Mouse (Mus musculus): Measurements from ENCODE around the gene Bclaf1. TPM values are rescaled to one million over a fixed set of nuclear protein-coding genes. Genes with fewer than 3 reads are reported as not detected.

The Bclaf1 gene
- polyA plus RNA-seq, 1 experiment from 2014 or later = 156 TPM

GRCm38 (mm10) chr10:20380798-20381197 lies 68.5 kb downstream of the Bclaf1 start:
- H3K36me3 ChIP-seq = no peaks in the 10 kb centered on the region
- 85% methylated on average over 3 of the region's 3 CpGs for WGBS
- H3K4me1 ChIP-seq = no peaks in the 10 kb centered on the region
- no peaks in the 10 kb centered on the region for H3K9me3 ChIP-seq
- no peak overlapping the region for H3K27ac ChIP-seq
- ATAC-seq (ENCODE audit: insufficient number of reproducible peaks, insufficient read depth, low FRiP score, low TSS enrichment) = no peak
- H3K4me2 ChIP-seq (replicated peaks) = no peak overlapping the region
- no peak overlapping the region for H3K4me3 ChIP-seq
- H3K9ac ChIP-seq = no peak overlapping the region
- no peaks in the 10 kb centered on the region for H3K27me3 ChIP-seq

DNA sequence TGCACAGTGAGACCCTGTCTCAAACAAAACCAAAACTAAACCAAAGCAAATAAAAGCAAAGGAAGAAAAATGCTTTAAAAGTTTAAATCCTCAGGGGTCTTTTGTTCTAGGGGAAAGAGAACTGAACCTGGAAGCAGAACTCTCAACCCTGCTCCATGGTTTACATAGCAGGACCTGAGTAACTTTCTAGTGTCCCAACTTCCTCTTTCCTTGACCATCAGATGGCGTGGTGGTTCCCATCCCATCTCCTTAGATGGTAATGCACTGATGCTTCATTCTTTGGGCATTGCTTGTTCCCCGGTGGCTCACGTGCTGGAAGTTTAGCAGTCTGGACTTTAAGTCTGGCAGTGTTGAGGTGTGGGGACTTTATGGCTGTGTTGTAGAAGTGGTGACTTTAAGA lies 69.1 kb downstream of the Bclaf1 start:
- H3K4me2 ChIP-seq (replicated peaks) = no peak overlapping the region
- no peaks in the 10 kb centered on the region for H3K36me3 ChIP-seq
- no peak overlapping the region for H3K27ac ChIP-seq
- H3K9ac ChIP-seq = no peak overlapping the region
- no peaks in the 10 kb centered on the region for H3K4me1 ChIP-seq
- no peaks in the 10 kb centered on the region for H3K27me3 ChIP-seq
- no peak for ATAC-seq (ENCODE audit: insufficient number of reproducible peaks, insufficient read depth, low FRiP score, low TSS enrichment)
- WGBS = 78% methylated on average over 3 of the region's 3 CpGs
- H3K9me3 ChIP-seq = no peaks in the 10 kb centered on the region
- H3K4me3 ChIP-seq = no peak overlapping the region

- no peaks in the 10 kb centered on the region for H3K9me3 ChIP-seq
- no peaks in the 10 kb centered on the region for H3K27me3 ChIP-seq
- no peak for ATAC-seq (ENCODE audit: insufficient number of reproducible peaks, insufficient read depth, low FRiP score, low TSS enrichment)
- no peaks in the 10 kb centered on the region for H3K36me3 ChIP-seq
- H3K4me3 ChIP-seq = no peak overlapping the region
- no peak overlapping the region for H3K4me2 ChIP-seq (replicated peaks)
- 71% methylated on average over 6 of the region's 6 CpGs for WGBS
- H3K27ac ChIP-seq = no peak overlapping the region
- no peaks in the 10 kb centered on the region for H3K4me1 ChIP-seq
- no peak overlapping the region for H3K9ac ChIP-seq
These were observed 70.6 kb downstream of the Bclaf1 start for GRCm38 (mm10) chr10:20382807-20383419.

DNA sequence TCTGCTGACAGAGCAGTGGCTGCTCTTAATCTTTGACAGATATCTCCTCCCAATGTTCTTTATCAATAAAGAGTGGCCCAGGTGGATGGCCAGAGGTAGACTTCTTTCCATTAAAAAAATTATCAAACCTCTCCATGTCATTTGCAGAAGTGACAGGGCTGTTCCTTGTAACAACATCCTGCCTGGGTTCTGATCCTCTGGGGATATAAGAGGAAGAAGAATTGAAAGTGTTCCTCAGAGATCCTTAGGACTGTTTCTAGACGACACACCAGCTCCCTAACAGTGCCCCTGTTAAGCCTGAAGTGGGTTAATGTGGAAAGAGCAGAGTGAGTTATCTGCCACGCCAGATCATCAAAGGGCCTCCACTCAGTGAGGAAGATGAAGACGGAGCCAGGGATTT lies 78.3 kb downstream of the Bclaf1 start:
- no peak overlapping the region for H3K4me2 ChIP-seq (replicated peaks)
- ATAC-seq (ENCODE audit: insufficient number of reproducible peaks, insufficient read depth, low FRiP score, low TSS enrichment) = no peak
- no peaks in the 10 kb centered on the region for H3K27me3 ChIP-seq
- H3K9me3 ChIP-seq = no peaks in the 10 kb centered on the region
- no peak overlapping the region for H3K9ac ChIP-seq
- H3K36me3 ChIP-seq = no peaks in the 10 kb centered on the region
- 59% methylated on average over 3 of the region's 3 CpGs for WGBS
- H3K4me1 ChIP-seq = no peaks in the 10 kb centered on the region
- H3K27ac ChIP-seq = no peak overlapping the region
- no peak overlapping the region for H3K4me3 ChIP-seq

Small RNA genes lying within 50 kb of the gene (microRNA-seq; reads per million reads assigned to microRNA genes)
- gene Mir6413 = not detected

Other genes with a start within 250 kb of the Bclaf1 start
- gene Map7, start 164.0 kb upstream of the Bclaf1 start, polyA plus RNA-seq (2016; fragmentation: Nextera tagmentation; extraction: Ambion mirVana) = 7.9 and 11.5 TPM in 2 replicates
- 2.3 and 2.7 TPM in 2 replicates for gene Mtfr2, start 35.3 kb downstream of the Bclaf1 start, polyA plus RNA-seq (2016; fragmentation: Nextera tagmentation; extraction: Ambion mirVana)